Mouse (Mus musculus) left cerebral cortex, adult 18-20 months (tissue): ENCODE measurements around the gene Tph1. TPM values are rescaled to one million over a fixed set of nuclear protein-coding genes. Genes with fewer than 3 reads are reported as not detected.

Experiments used
- DNase-seq, 2 experiments: peaks; one replicate each; pipeline ENCODE4 v3.0.0; 2021 to 2022; ENCODE audit warnings: low spot score in 2 of 2, mixed read lengths in 1 of 2
- total RNA-seq, 2 experiments: library from RNA; stranded (reverse); gene quantifications; 2 replicates each; pipeline ENCODE4 v1.2.3; 2021

Tph1 gene
- total RNA-seq, 2 experiments from 2014 or later = 0.16 to 0.21 TPM

DNA sequence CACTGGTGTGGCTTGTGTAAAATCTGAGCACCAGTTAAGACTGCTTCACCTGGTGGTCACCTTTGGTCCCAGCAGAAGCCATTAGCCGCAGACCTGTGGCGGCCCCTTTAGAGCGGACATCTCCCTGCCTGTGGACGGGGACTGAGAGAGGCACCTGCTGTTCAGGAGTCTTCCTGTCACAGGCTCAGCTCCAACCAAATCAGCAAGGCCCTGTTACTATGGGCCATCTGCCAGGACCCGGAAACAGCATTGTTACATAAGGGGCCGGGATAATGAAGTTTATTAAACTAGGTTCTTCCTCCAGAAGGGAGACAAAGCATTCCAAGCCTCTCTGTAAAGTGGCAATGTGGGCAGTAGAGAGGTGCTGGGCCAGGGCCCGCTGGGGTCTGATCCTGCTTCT, 69.3 kb downstream of the Tph1 start:
- no peak for DNase-seq

DNA sequence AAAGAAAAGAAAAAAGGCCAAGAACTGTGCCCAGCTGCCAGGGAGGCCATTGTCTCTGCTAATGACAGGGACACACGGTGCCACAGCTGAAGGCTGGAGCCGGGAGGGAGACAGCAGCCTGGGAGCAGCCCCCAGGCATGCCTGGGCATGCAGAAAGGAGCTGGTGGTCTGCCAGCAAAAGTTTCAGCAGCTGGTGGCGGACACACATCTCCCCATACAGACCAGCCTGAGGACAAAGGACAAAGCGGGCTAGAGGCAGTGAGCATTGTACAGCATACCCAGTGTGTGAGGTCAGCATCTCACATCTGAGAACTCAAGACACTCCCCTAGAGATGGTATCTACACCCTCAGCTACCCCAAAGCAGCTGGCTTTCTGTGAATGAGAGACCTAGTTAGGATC, 70.3 kb downstream of the Tph1 start:
- DNase-seq = no peak

GRCm38 (mm10) chr7:46601097-46601496, 71.2 kb downstream of the Tph1 start:
- DNase-seq = no peak

DNA sequence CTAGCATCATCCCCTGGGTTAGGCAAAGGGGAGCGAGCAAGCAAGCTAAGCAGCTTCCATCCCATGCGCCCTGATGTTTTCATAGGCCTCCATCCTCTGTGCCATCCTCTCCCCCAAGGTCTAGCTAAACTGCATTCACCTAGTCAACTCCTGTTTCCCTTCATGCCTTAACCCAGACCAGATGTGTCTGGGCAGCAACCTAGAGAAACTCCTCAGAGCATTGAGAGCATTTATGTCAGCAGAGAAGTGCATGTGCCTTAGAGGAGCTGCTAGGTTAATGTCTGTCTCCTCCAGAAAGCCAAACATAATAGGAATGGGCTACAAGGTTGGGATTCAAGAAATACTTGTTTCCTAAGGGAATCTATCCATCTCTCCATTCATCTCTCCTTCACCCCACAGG, 75.3 kb downstream of the Tph1 start:
- DNase-seq = no peak

Other genes starting within 250 kb of the Tph1 start
- 10 to 100 TPM; 73.6 to 85.6 TPM for gene Sergef, start 32.7 kb downstream of the Tph1 start, total RNA-seq
- gene Saal1, start 38.1 kb upstream of the Tph1 start, total RNA-seq = 1 to 10 TPM; 8.1 to 8.2 TPM
- not detected for gene Saa3, start 43.2 kb upstream of the Tph1 start, total RNA-seq
- not detected for gene Saa4, start 60.1 kb upstream of the Tph1 start, total RNA-seq
- not detected for gene Saa1, start 70.4 kb upstream of the Tph1 start, total RNA-seq
- gene Saa2, start 79.3 kb upstream of the Tph1 start, total RNA-seq = not detected
- 10 to 100 TPM; 11.9 to 12.1 TPM for gene Hps5, start 123.5 kb upstream of the Tph1 start, total RNA-seq
- 10 to 100 TPM; 37.4 to 41.9 TPM for gene Gtf2h1, start 123.6 kb upstream of the Tph1 start, total RNA-seq
- gene Ldha, start 168.9 kb upstream of the Tph1 start, total RNA-seq = 100 to 1,000 TPM; 342 to 355 TPM
- gene Ldhc, start 188.7 kb upstream of the Tph1 start, total RNA-seq = not detected
- 10 to 100 TPM; 67.9 to 70.2 TPM for gene Tsg101, start 247.4 kb upstream of the Tph1 start, total RNA-seq